Mouse (Mus musculus) monocyte, adult 5-6 weeks (primary cell): ENCODE measurements around the gene Dhfr. TPM values are rescaled to one million over a fixed set of nuclear protein-coding genes. Genes with fewer than 3 reads are reported as not detected.
"Not testable (repeated sequence)": the region's sequence is repeated elsewhere in the genome, so short reads cannot be mapped to it uniquely, and the experiment has no call there.

Source experiments
- ATAC-seq: fragments of 153-309, 156-312 bp; replicated peaks from 2 replicates; pipeline ENCODE4 v1.8.0; 2017; ENCODE audit warnings: mild to moderate bottlenecking; ENCODE audit not compliant: low TSS enrichment, insufficient number of reproducible peaks, severe bottlenecking, poor library complexity, low FRiP score
- total RNA-seq: library from RNA; stranded (forward); fragments of 200-1000, 200-491, 200-594 nt; gene quantifications from 3 replicates; pipeline ENCODE4 v1.2.3, GENCODE M21; 2017

Gene Dhfr
- total RNA-seq, 1 experiment from 2014 or later, result 0.95 TPM

DNA sequence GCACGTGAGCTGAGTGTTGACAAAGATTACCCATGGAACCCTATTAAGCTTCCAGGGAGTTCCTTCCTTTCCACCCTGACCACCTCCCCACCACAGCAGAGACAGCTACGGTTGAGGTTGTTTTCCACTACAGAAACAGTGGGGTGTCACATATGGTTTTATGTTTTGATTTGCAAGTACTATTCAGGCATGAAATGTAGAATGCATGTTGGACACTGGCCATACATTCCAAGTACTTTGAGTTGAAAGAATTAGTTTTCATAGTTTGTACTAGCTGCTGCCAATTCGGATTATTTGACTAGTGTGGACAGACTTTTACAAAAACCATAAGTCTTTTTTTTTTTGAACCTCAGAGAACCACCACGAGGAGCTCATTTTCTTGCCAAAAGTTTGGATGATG, 10.8 kb downstream of the Dhfr start:
- ATAC-seq, result no peak

DNA sequence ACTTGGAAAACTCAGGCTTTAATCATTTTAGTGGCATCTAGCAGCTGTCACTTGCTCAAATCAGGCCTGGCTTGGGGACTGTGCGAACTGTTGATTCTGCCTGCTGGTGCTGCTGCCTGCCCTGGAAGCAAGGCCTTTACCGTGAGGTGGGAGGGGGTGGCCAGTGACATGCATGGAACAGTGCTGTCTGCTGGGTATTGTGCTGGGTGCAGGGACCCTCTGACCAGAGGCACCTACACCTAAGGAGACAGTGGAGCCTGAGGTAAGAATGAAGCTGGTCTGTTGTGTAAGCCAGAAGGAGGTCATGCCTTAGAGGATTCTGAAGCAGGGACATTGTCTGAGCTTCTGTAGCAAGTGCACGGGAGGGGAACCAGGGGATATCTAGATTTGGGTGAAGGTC, 16.3 kb downstream of the Dhfr start:
- no peak for ATAC-seq

DNA sequence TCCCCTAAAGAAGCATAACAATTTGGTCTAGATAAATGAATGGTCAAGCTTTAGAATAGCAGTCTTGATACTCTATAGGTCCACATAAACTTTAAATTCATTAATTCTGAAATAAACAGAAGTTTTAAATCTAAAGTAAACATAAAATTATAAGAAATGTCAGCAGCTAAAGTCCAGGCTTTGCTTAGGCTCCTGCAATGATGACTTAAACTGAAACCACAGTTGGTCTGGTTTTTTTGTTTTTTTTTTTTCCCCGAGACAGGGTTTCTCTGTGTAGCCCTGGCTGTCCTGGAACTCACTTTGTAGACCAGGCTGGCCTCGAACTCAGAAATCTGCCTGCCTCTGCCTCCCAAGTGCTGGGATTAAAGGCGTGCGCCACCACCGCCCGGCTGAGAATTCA, 16.9 kb downstream of the Dhfr start:
- ATAC-seq, result not testable (repeated sequence)

DNA sequence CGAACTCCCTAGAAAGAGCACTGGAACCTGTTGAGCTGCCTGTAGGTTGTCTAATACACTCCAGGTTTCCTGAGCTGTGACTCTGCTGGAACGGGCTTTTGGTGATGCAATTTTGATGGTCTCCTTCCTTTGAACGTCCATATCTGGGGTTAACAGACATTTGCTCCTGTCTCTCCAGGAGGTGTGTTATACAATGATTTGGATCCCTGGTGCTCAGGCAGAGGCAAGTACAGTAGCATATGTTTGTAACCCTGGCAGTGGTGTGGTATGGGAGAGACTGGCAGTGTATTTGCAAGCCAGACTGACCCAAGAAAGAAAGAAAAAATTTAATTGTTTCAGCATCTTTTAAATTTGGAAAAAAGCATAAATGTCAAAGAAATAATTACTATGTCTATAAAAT, 32.8 kb downstream of the Dhfr start:
- no peak for ATAC-seq

DNA sequence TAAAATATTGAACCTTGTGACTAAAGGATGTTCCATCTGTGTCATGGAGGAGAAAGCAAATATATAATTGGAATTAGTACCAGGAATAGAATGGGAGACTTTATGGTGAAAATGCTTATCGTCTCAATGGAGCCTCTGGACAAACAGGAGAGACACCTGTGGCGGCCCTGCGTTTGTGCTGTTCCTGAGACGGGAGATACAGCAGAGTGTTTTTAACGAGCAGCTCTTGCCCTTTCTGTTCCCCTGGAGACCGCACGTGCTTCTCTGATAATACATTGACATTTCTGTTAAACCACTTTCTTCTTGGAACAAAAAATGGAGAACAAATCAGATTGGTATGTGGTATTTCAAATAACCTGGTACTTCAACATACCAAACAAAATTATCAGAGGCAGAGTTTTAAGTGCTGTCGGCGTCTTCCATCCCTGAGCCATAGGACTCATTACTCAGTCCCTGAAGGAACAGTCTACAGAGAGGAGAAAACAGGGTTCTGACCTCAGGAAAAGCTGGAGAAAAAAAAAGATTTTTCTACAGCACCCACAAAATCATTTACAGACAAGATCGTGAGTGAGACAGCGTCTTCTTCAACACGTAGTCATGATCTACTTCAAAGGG, 38.6 kb downstream of the Dhfr start:
- no peak for ATAC-seq

DNA sequence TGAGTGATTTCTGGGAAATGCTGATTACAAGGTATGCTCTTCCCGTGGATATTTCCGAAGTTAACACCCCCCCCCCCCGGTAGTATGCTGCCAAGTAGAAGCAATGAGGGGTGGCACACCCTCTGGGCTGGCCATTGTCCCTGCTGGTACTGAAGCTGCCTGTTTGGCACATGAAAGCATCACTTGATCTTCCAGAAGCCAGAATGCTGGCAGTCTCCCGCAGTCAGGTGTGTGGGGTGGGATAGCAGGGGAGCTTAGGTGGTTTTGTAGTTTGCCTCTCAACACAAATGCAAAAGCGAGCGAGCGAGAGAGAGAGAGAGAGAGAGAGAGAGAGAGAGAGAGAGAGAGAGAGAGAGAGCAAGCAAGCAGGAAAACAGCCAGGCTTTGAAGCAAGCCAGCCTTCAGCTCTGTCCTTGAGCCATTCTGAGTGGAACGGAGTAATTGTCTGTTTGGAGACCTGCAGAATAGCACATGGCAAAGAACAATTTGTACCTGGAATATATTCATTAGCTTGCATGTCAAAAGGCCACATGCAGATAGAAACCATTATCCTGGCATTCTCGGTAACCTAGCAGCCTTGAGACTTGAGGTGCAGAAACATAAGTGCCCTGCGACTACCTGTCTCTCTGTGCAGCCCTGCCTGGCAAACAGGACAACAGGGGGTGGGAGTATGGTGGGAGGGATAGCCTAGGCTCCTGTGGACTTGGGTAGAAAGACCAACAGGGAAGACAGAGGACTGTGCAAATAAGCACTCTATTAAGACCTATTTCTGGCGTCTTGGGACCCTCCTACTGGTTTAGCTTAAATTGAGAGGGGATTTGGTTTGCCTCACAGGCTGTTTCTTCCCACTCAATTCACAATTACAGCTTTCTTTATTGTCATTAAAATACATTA, 44.2 kb downstream of the Dhfr start:
- ATAC-seq, result no peak

DNA sequence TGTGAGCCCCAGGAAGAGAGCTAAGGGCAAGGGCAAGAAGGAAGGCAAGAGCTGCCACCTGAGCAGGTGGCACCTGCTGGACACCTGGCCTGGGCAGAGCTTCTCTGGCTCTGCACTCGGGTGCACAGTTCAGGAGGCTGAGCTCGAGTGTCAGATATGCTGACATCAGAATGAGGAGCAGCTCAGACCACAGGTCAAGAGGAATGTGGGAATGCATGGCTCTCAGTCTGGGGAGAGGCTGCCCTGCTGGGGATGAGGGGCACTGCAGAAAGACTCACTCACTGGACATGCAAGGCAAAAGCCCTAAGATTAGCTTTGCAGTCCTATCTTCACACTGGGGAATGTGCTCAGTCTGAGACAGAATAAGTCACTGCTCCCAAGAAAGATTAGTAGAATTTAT, 47.5 kb downstream of the Dhfr start:
- ATAC-seq, result no peak

DNA sequence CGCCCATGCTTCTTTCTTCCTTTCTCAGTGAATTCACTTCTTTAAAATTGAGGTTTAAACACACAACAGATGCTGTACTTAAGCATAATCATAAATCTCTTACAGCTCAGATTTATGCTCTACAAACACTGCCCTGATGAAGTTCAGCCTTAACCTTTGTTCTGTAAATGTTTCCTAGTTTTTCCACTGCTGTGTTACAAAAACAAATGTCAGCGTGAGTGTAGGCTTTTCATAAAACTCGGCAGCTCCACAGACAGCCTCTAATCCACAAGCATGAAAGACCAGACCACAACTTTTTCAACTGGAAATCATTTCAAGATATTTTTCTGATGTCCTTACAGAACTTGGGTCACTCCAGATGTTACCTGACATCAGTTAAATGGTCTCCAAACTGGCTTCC, 49.0 kb downstream of the Dhfr start:
- ATAC-seq, result no peak

DNA sequence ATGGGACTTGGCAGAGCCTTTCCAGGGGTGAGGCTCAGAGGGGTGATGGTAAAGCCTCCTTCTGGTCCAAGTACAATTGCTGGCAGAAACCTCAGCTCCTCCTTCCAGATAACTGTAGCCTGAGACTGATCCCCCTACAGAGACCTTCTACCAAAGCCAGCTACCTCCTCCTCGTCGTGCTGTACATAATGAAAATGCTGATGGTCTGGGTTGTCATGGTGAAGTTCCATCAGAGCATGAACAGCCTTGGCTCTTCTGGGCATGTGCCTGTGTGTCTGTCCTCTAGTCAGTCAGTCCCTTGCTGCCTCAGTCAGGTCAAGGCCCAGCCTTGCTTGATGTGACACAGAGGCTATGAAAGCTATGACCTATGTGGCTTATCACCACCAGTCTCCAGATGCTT, 56.0 kb downstream of the Dhfr start:
- ATAC-seq, result no peak

DNA sequence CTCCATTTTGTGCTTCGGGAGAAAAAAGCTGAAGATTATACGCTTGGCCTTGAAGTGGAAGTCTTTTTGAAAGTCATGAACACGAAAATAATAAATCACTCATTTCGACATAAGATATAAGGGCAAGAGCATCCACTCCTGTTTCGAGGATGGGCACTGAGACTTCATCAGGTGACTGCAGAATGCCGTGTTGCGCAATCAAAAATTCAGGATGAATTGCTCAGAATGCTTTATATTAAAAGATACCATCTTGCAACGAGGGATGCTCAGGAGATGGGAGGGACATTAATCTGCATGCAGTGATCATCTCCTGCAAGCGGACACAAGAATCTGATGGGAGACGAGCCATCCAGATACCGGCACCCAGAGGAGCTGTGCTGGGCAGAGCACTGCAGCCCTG, 65.1 kb downstream of the Dhfr start:
- no peak for ATAC-seq

DNA sequence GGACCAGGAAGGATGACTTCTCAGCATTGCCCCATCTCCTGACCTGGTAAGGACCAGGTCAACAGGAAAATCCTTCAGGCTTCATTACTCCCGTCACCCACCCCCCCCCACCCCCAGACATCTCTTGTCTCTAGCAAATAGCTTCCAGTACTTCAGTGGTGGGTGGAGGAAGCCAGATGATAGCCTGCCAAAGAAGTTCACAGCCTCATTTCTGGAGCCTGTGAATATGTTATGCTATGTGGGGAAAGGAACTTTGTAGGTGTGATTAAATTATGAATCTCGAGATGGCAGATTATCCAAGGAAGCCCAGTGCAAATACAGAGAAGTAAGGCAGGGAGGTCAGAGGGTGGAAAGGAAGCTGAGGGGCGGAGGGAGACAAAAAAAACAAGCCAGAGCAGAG, 69.2 kb downstream of the Dhfr start:
- ATAC-seq, result no peak

DNA sequence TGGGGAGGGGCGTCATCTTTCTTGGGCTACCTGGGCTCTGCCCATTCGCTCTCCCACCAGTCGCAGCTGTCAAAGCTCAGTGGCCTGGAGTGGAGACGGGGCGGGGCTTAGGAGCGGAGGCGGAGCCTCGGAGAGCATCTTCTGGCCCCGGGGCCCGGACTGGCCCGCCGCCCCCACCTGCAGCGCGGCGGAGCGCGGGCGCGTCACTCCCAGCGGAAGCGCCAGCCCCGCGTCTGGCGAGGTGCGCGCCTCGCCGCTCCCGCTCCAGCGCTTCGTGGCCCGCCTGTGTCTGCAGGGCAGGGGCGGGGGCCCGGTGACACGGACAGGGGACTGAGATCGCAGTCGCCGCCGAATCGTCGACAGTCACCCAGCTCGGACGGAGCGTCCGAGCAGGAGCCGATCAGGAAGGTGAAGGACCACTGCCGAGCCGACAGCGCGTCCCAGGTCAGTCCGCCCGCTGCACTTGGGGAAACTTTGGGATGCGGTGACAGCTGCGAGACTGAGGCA, 71.3 kb downstream of the Dhfr start, which contains the start of gene Ankrd34b:
Gene Ankrd34b (plus strand): TSS at position 139 of the 507 bp plus-strand sequence.
- ATAC-seq, result no peak

DNA sequence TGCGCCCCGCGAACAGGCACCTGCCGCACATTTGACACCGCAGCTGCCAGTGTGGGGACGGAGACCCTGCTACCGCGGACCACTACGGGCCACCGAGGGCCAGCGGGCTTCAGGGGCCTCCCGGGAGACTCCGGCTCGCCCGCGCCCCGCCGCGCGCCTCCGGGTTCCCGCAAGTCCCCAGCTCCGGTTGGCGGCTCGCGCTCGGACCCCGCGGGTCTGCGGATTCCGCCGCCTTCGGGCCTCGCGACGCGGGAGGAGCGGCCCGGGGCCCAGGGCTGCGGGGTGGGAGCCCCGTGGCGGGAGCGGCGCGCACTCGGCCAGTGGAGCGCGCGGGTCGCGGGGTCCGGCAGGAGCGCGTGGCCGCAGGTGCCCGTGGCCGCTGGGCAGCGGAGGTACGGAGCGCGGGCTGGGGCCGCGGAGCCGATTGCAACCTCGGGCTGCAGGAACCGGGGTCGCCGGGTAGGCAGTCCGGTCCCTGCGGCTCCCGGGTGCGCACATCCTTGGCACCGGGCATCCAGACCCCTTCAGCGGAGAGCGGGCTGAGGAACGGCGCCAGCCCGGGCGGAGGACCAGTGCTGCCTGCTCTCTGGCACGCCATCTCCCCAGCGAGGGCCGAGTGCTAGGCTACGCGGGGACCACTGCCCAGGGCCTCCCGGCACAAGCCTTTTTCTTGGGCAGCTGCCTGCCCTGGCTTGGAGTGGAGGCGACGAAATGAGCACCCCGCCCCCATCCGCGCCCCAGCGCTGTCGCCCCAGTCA, 71.9 kb downstream of the Dhfr start:
- ATAC-seq, result no peak

DNA sequence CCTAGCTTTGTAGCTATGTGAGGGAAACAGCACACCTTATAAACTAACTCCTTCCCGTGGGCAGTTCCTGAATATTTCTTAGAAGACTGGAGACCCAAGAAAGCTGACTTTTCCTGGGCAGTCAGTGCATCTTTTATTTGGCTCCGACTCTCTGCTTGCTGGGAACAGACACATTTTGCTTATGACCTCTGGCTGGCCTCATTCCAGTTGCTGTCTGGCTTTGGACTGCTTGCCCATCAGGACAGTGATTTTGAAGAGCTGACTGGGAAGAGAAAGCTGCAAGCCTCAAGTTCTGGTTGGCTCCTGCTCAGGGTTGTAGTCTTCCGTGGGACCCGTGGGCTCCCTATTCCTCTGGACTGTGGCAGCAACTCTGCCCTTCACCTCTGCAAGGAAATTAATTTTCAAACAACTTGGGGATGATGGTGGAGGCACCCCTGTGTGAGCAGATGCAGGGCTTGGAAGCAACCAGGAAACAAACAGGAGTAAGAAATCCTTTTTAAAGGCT, 72.9 kb downstream of the Dhfr start:
- ATAC-seq, result no peak

Other genes with a start within 250 kb of the Dhfr start
- gene Rasgrf2, start 223.1 kb upstream of the Dhfr start, total RNA-seq, result 4.1 to 10.9 TPM (median 5.1 TPM) in 3 replicates
- gene Gm20379, start 48.7 kb upstream of the Dhfr start, total RNA-seq, result not detected in 3 replicates
- 20.4 to 46.6 TPM (median 29.4 TPM) in 3 replicates for gene Msh3, start 277 bp downstream of the Dhfr start, total RNA-seq
- not detected in 3 replicates for gene Ankrd34b, start 71.2 kb downstream of the Dhfr start, total RNA-seq
- gene Fam151b, start 129.3 kb downstream of the Dhfr start, total RNA-seq, result 9.9 to 14.8 TPM (median 14.0 TPM) in 3 replicates
- gene Zfyve16, start 176.1 kb downstream of the Dhfr start, total RNA-seq, result 15.9 to 28.8 TPM (median 18.5 TPM) in 3 replicates
- 0.48 TPM in 1 of 3 replicates, not detected in the others for gene Spz1, start 221.4 kb downstream of the Dhfr start, total RNA-seq